Mouse (Mus musculus): Measurements from ENCODE around the gene Trim40.
A peak's percentile ranks its signal among the peaks of the same experiment; 100 is the strongest.

Trim40 gene

DNA sequence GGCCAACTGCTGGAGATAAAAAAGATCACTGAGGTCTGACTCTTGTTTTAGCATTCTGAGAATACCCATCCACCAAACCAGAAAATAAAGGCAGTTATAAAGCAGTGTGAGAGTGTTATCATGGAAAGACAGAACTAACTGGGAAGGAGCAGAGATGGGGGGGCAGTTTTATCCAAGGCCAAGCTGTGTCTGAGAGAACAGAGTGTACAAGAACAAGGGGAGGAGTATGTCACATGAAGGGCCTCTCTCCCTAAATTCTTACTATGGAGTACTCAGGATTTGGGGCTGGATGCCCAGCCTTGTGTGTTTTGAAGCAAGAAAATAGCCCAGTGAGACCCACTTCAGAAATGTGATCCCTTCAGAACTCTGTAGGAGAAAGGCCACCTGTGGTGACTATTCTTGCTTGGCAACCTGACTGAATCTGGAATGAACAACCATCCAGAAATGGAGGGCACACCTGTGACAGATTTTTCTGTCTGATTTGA lies 48.9 kb downstream of the Trim40 start:
- DNase-seq (ENCODE audit: low spot score in 2 of 2), result no peak

DNA sequence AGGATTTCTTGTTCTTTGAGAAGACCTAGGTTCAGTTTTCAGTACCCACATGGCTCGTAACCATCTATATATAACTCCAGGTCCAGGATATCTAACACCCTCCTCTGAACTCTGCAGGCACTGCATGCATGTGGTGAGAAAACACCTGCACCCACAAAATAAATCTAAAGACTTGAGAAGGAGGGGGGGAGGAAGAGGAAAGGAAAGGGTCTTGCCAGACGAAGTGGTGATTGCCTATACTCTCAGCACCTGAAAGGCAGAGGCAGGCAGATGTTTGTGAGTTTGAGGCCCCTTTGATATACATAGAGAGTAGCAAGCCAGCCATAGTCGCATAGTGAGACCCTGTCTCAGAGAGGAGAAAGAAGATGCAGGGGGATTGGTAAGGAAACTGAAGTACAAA lies 50.0 kb downstream of the Trim40 start:
- DNase-seq (ENCODE audit: low spot score in 2 of 2), result no peak

DNA sequence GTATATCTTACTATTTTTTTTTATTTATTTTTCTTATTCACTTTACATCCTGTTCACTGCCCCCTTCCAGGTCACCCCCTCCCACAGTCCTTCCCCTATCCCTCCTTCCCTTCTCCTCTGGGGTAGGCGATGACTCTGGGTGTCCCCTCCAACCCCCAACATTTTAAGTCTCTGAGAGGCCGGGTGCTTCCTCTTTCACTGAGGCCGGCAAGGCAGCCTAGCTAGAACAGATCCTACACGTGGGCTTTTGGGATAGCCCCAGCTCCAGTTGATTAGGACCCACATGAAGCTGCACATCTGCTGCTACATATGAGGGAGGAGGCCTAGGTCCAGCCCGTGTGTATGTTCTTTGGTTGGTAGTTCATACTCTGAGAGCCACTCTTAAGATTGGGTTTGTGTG lies 50.9 kb downstream of the Trim40 start:
- DNase-seq (ENCODE audit: low spot score in 2 of 2), result no peak

DNA sequence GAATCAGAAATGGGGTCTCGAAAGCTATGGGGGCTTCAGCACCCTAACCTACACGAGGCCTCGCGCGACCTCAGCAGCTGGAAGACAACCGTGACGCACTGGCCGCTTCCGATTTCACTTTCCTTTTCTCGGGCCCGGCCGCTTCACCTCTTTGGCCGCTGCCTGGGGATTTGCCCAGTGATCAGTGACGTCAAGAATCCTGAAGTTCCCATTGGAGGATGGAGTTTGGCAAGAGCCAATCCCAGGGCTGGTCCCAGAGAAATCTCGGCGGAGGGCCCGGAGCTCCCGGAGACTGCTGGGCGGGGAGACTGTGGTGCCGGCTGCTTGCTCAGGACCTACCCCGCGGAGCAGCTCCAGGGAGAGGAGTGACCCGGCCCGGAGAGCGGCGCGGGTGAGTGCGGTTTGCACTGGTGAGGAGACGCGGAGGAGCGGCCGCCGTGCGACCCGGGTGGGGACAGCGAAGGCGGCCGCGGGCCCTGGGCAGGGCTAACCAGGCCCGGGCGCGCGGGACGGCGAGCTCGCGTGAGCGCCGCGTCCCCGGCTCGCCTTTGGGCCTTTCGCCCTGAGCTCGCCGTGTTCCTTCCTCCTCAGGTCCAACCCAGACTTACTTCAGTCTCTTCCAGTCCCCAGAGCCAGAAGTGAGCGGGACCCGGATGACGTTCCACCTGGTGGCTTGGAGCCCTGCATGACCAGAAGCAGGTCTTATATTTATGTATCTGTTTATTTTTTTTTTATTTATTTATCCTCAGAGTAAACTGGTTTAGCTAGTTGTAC lies 52.9 kb downstream of the Trim40 start, which contains the start of gene Trim26:
Gene Trim26, plus strand, starts transcription at position 261 of the 774 bp plus-strand sequence.
- DNase-seq (ENCODE audit: low spot score in 2 of 2), result peak; percentile 98

DNA sequence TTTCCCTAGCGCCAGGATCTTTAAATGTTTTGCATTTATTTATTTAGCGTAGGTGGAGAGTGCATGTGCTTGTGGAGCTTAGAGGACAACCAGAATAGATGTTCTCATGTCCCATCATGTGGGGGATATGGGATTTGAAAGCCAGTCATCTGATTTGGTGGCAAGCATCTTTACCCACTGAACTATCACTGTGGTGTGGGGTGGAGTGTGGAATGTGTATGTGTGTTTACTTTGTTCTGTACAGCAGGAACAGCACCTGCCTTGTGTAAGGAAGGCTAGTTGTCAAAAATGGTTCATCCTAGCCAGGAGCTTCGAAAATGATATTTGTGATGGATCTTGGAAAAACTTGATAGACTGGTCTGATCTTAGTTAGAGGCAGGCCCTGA lies 53.5 kb downstream of the Trim40 start:
- no peak for DNase-seq (ENCODE audit: low spot score in 2 of 2)

DNA sequence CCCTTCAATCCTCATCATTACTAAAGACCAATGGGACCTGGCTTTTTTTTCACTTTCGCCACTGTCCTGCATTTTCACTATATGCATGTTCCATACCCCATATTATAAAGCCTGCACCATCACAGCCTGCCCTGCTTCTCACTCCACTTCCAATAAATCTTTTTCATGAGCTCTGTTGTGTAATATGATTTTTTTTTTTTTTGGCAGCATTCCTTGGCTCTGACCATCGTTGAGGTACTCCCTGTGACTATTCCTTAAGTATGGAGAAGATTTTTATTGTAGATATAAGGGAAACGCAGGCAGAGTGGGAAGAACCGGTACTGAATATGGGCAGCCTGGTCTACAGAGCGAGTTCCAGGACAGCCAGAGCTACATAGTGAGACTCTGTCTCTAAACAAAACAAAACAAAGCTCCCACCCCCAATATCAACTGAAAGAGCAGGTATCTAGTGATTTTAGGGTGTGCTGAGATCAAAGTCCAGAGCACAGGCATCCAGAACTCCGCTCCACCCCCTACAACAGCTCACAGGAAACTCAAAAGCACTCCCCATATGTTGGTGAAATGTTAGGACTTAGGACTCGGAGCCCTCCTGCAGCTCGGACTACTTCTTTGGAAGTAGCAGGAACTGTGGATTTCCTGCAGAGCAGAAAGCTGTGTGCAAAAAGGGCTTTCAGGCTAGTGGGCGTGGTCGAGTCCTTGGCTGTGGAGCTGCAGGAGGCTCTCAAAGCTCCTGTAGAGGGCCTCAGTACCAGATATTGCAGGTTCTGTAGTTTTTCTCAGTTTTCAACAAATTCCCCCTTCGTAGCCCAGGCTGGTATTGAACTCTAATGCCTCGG lies 54.1 kb downstream of the Trim40 start:
- DNase-seq (ENCODE audit: low spot score in 2 of 2), result peak; percentile 56 to 59

DNA sequence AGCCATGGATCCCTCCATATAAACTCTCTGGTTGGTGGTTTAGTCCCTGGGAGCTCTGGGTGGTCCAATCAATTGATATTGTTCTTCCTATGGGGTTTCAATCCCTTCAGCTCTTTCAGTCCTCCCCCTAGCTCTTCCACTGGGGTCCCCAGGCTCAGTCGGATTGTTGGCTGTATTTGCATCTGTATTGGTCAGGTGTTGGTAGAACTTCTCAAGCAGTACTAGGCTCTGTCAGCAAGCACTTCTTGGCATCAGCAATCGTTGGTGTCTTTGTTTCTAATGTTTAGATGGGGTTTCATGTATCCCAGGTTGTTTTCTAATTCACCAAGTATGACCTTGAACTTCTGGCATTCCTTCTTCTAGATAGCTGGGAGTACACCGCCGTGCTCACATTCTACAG lies 57.2 kb downstream of the Trim40 start:
- DNase-seq (ENCODE audit: low spot score in 2 of 2), result no peak

Data from spleen, postnatal 36 days (tissue).